Mouse (Mus musculus) WW6 (cell line): Measurements from ENCODE around the gene Ube2l3.

Experiments
- DNase-seq: peaks from one replicate; pipeline ENCODE4 v3.0.0-alpha.2; 2013; ENCODE audit warnings: low read depth, low spot score

Gene Ube2l3

DNA sequence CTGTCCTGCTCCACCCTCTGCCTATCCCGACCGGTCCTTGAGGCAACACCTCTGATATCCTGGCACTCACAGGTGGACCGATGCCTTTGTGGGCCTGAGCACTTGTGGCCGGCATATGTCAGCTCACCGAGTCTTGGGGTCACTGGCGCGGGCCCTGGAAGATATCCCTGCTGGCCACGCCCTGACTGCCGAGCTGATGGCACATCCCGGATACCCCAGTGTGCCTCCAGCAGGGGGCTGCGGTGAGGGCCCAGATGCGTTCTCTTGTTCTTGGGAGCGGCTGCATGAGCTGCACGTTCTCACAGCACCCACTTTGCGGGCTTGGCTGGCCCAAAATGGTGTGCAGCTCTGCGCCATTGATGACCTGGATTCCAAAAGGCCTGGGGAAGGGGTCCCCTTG lies 54.4 kb downstream of the Ube2l3 start:
- no peak for DNase-seq

GRCm38 (mm10) chr16:17147391-17147929 lies 55.0 kb downstream of the Ube2l3 start:
- DNase-seq, result no peak

DNA sequence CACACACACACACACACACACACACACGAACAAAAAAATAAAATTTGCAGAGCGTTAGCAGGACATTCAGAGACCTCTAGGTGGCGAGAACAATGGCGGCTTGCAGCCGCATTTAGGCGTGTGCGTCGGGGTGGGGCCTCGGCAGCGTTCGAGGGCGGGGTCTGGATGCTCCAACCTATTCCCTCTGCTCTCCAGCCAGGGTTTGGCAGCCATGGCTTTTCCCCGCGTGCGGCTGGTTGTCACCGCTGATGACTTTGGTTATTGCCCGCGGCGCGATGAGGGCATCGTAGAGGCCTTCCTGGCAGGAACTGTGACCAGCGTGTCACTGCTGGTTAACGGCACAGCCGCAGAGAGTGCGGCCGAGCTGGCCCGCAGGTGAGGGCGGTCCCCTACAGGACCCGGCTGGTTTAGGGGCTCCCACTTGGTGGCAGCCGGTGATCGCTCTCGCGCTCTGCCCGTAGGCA lies 55.6 kb downstream of the Ube2l3 start, which contains the start of gene Ccdc116:
Ccdc116 (minus strand) TSS at position 458 of the 464 bp plus-strand sequence.
- DNase-seq, result no peak

- no peak for DNase-seq
Measured at GRCm38 (mm10) chr16:17144339-17144738, 58.1 kb downstream of the Ube2l3 start, which contains the start of gene Ydjc. TSS of gene Ydjc (plus strand) at chr16:17144621.

DNA sequence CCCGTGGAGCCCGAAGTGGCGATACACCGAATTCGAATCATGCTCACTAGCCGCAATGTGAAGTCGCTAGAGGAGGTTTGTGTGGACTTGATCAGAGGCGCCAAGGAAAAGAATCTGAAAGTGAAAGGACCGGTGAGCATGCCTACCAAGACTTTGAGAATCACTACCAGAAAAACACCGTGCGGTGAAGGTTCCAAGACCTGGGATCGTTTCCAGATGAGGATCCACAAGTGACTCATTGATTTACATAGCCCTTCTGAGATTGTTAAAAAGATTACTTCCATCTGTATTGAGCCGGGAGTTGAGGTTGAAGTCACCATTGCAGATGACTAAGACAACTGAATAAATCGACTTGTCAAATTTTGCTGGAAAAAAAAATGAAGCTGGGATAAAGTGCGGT lies 65.1 kb downstream of the Ube2l3 start:
- no peak for DNase-seq

- no peak for DNase-seq
Measured at GRCm38 (mm10) chr16:17132906-17133200, 69.6 kb downstream of the Ube2l3 start.

- DNase-seq, result peak; percentile 94
Measured at GRCm38 (mm10) chr16:17132089-17132905, 70.2 kb downstream of the Ube2l3 start, which contains the start of gene Sdf2l1. TSS of gene Sdf2l1 (minus strand) at chr16:17132383.

DNA sequence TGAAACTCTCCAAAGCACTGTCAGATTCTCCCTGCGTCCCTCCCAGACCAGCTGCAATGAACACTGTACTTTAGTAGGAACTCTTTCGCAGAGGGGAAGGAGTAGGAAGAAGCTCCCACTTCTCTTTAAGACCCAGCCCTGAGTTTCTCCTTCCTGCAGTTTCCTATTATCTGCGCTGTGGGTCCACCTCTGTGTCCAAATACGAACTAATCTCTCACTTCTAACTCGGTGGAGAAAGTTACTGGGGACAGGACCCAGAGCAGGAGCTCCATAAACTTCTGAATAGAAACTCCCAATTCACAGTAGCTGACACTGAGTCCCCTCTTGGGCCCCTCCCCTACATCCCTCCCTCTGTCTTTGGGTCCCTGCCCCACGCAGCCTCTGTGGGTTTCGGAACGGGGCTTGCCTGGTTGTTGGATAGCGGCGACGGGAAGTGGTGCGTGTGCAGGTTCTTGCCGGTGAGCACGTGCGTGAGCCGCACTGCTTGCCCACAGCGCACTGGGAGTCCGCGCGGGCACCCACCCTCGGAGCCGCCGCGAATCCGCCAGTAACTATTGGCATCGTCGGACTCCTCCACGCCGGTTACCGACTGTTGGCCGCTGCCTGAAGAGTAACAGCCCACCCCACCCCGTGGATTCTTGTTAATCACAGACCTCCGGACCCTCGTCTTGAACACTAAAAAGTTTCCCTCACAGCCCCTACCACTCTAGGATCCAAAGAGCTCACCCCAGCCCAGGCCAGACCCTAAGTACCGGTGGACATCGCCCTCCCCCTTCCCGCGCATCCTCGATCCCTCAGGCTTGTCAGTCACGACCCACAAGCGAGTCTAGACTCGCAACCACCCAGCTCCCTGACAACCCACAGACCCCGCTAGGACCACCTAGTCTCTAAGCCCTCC lies 71.0 kb downstream of the Ube2l3 start:
- no peak for DNase-seq

DNA sequence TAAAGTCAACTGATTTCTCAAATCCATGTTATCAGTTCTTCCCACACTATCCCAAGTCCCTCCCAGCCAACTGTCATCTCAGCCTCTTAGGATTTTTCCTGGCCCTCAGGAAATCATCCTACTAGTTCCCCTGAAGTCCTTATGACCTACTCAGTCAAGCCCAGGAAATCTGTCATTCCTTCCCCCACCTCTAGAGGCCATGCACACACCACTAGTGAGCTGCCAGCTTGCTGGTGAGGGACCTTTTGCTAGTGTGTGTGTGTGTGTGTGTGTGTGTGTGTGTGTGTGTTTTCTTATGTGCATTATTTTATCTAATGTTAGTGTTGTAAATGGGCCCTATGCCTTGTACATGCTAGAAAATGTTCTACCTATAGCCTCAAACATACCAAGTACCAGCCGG lies 75.2 kb downstream of the Ube2l3 start:
- DNase-seq, result no peak

DNA sequence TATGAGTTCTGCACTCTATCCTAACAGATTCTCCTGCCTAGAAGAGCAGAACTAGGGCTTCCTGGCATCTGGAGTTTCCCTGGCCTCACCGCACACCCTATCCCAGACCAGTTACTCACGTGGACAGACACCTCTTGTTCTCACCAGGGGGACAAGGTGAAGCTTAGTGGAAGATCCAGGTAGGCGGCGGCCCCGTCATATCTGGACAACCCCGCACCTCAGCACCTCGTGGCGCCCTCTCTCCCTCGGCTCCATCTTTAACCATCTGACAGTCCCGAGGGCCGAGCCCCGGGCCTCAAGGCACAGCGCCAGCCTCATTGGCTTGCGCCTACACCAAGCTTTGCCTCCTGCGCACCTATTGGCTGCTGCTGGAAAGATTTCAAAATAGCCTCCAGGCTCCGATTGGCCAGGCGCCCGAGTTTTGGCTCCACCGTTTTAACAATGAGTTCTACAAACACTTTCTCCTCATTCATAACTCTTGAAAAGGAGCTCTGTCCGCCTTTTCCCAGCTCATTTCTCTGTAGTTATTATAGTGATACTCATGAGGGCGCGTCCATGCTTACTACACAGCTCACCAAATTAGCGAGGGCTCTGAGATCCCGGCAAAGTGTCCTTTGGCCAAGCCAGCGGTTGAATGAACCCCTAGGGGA lies 77.5 kb downstream of the Ube2l3 start, which contains the start of gene 2610318N02Rik:
2610318N02Rik (minus strand) TSS at position 297 of the 650 bp plus-strand sequence.
- DNase-seq, result no peak

DNA sequence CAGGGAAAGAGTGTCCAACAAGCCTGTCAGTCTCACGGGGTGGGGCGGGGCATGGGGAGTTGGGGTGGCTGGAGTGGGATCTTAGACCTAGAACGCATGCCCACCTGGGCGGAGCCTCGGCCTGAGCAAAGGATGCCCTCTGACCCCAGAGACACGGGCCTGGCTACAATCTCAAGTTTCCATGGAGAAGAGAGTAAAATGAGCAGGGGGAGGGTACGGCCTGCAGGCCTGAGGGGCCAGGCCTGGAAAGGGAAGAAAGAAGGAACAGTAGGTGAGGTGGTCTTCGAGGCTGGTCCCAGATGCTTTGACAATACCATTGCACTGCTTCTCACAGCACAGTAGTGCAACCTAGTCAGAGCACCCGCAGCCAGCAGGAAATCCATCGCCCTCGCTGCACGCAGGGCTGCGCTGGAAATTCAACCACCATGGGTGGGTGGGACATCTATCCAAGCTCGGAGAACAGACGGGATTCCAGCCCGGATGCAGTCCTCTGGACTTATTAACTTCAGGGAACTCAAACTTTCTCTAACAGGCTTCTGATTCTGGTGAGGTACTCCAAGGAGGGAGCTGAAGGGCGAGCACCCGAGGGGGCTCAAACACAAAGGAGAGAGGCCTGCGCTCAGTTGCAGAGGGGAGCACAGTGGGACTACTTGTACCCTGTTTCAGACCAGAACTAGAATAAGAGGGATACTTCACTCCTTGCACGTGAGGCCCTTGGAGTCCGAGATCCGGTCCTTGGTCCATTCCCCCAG lies 78.2 kb downstream of the Ube2l3 start:
- DNase-seq, result no peak

DNA sequence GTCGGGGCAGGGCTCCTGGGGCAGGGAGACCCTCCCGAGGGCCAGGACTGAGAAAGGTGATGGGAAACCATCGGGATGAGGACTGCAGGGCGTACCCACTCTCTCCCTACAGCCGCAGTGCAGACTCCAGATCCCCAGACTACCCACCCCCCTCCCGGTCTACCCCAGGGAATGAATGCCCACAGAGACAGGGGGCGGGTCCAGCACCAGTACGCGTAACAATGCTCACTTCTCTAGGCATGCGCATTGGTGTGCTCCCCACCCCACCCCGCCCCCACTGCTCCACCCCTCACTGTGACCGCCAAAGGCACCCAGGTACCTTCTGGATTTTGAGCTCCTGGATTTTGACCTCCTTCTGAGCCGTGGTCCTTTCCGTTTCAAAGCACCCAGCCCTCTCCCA lies 80.9 kb downstream of the Ube2l3 start:
- DNase-seq, result no peak

DNA sequence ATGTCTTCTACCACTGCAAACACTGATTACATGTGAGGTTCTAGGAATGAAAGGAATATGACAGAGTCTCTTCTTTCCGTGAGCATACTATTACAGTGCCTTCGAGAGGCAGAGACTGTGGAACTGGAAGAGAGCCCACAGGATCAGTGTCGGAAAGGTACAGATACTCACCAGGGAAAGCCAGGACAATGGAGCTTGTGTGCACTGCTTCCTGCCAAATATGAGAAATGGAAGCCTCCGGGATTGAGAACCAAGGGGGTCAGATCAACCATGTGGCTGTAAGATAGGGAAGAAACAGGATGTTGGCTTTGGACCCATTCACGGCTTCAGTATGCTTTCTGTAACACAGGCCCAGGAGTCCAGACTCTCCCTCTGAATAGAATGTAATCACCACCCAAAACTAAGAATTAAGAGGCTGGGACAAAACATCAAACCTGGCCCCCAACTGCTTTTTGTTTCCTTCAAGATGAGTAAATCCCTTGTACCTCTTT lies 85.1 kb downstream of the Ube2l3 start:
- DNase-seq, result no peak

GRCm38 (mm10) chr16:17110771-17111743 lies 91.4 kb downstream of the Ube2l3 start, which contains the start of gene Ppil2:
TSS of gene Ppil2 (minus strand) at chr16:17111257.
- peak; percentile 52 for DNase-seq

- DNase-seq, result no peak
Measured at GRCm38 (mm10) chr16:17104600-17104999, 97.8 kb downstream of the Ube2l3 start.

- DNase-seq, result no peak
Measured at GRCm38 (mm10) chr16:17102630-17103220, 99.7 kb downstream of the Ube2l3 start.
